Mouse (Mus musculus) regulatory T cell (primary cell): ENCODE data around the gene Cic.

Experiments used
- in situ Hi-C: fragments of 300-600 bp; cut with MboI, MseI; formaldehyde crosslinking; loops from one replicate; pipeline ENCODE4 v1.15.1; 2025; ENCODE audit warnings: high pct_unique_total_duplicates

Gene Cic

GRCm38 (mm10) chr7:25267301-25267750, at the start of gene Cic:
TSS of gene Cic (plus strand) at chr7:25267704.
- in situ Hi-C loops, result loop anchor here (25.0 kb wide), 1 partner anchor 1920 kb away; the partner anchor contains the start of genes BC024978, Gm21983, Mia and Rab4b

- in situ Hi-C loops, result no loop called here
Observed at GRCm38 (mm10) chr7:25218705-25219415, 48.6 kb upstream of the Cic start.

GRCm38 (mm10) chr7:25219416-25219750, 48.1 kb upstream of the Cic start:
- in situ Hi-C loops, result no loop called here

- in situ Hi-C loops, result no loop called here
Observed at GRCm38 (mm10) chr7:25219756-25220456, 47.6 kb upstream of the Cic start.

GRCm38 (mm10) chr7:25220457-25221101, 46.9 kb upstream of the Cic start, which contains the start of gene Dedd2:
TSS of gene Dedd2 (minus strand) at chr7:25220615.
- in situ Hi-C loops, result no loop called here

GRCm38 (mm10) chr7:25221102-25221883, 46.2 kb upstream of the Cic start, which contains the start of gene Zfp526:
TSS of gene Zfp526 (plus strand) at chr7:25221425.
- in situ Hi-C loops, result no loop called here

- in situ Hi-C loops, result no loop called here
Observed at GRCm38 (mm10) chr7:25222275-25222967, 45.1 kb upstream of the Cic start.

- in situ Hi-C loops, result no loop called here
Observed at GRCm38 (mm10) chr7:25227523-25228300, 39.8 kb upstream of the Cic start.

GRCm38 (mm10) chr7:25230690-25231285, 36.7 kb upstream of the Cic start:
- in situ Hi-C loops, result no loop called here

GRCm38 (mm10) chr7:25232101-25232648, 35.3 kb upstream of the Cic start:
- in situ Hi-C loops, result no loop called here

- in situ Hi-C loops, result no loop called here
Observed at GRCm38 (mm10) chr7:25233061-25233460, 34.4 kb upstream of the Cic start.

- in situ Hi-C loops, result no loop called here
Observed at GRCm38 (mm10) chr7:25235526-25235925, 32.0 kb upstream of the Cic start.

- in situ Hi-C loops, result no loop called here
Observed at GRCm38 (mm10) chr7:25237249-25238014, 30.1 kb upstream of the Cic start, which contains the start of gene Gsk3a. TSS of gene Gsk3a (minus strand) at chr7:25237851.

- in situ Hi-C loops, result no loop called here
Observed at GRCm38 (mm10) chr7:25238015-25238706, 29.3 kb upstream of the Cic start.

- in situ Hi-C loops, result no loop called here
Observed at GRCm38 (mm10) chr7:25238829-25239623, 28.5 kb upstream of the Cic start.

- in situ Hi-C loops, result no loop called here
Observed at GRCm38 (mm10) chr7:25240631-25241030, 26.9 kb upstream of the Cic start.

- in situ Hi-C loops, result no loop called here
Observed at GRCm38 (mm10) chr7:25241062-25241461, 26.4 kb upstream of the Cic start.
